Mouse (Mus musculus) limb, embryonic 14.5 days (tissue): ENCODE data around the gene Prdm11. TPM values are rescaled to one million over a fixed set of nuclear protein-coding genes. Genes with fewer than 3 reads are reported as not detected.

Experiments used
- ATAC-seq: fragments of 200-750 bp; cut with Nextera tagmentation; 2 replicates; pipeline ENCODE4 v1.8.0; 2017; ENCODE audit warnings: low read depth, moderate number of reproducible peaks, moderate TSS enrichment; ENCODE audit not compliant: low FRiP score
- DNase-seq: peaks from one replicate; pipeline ENCODE4 v3.0.0-alpha.2; 2015; ENCODE audit warnings: low spot score
- H3K27ac ChIP-seq: fragments of 300-500 bp; sonication (generic); replicated peaks from 2 replicates; pipeline ENCODE4 v1.5.1; 2014; ENCODE audit warnings: low read depth, mild to moderate bottlenecking, low read length, moderate library complexity, mixed read lengths
- H3K27me3 ChIP-seq: fragments of 300-500 bp; sonication (generic); 2 replicates; pipeline ENCODE4 v1.6.1; 2014; ENCODE audit warnings: low read length, mixed read lengths; ENCODE audit not compliant: control insufficient read depth, insufficient read depth
- H3K36me3 ChIP-seq: fragments of 300-500 bp; sonication (generic); 2 replicates; pipeline ENCODE4 v1.6.1; 2014; ENCODE audit warnings: mild to moderate bottlenecking, low read length, moderate library complexity, mixed read lengths; ENCODE audit not compliant: control insufficient read depth, insufficient read depth
- H3K4me1 ChIP-seq: fragments of 300-500 bp; sonication (generic); 2 replicates; pipeline ENCODE4 v1.6.1; 2014; ENCODE audit warnings: antibody characterized with exemption, low read length, mixed read lengths; ENCODE audit not compliant: control insufficient read depth, insufficient read depth
- H3K4me2 ChIP-seq: fragments of 300-500 bp; sonication (generic); replicated peaks from 2 replicates; pipeline ENCODE4 v1.6.1; 2014; ENCODE audit warnings: low read depth, mild to moderate bottlenecking, low read length, moderate library complexity; ENCODE audit not compliant: severe bottlenecking
- H3K4me3 ChIP-seq: fragments of 300-500 bp; sonication (generic); replicated peaks from 2 replicates; pipeline ENCODE4 v1.5.1; 2014; ENCODE audit warnings: low read length
- H3K9ac ChIP-seq: fragments of 300-500 bp; sonication (generic); 2 replicates; pipeline ENCODE4 v1.6.1; 2014; ENCODE audit warnings: mild to moderate bottlenecking, low read depth, low read length, moderate library complexity; ENCODE audit not compliant: severe bottlenecking
- H3K9me3 ChIP-seq: fragments of 300-500 bp; sonication (generic); 2 replicates; pipeline ENCODE4 v1.6.1; 2016; ENCODE audit warnings: low read length; ENCODE audit not compliant: control insufficient read depth
- POLR2A ChIP-seq: fragments of 200-500 bp; IDR thresholded peaks from 2 replicates; pipeline ENCODE4 v1.8.0; 2012; ENCODE audit warnings: inconsistent platforms, mild to moderate bottlenecking, moderate library complexity, borderline replicate concordance; ENCODE audit not compliant: insufficient read depth, insufficient read length; ENCODE audit errors: extremely low read depth
- WGBS: fragments of 180-500 bp; shearing (Covaris S2); extraction: QIAGEN DNeasy Blood & Tissue Kit; methylation state at CpG from one replicate; pipeline ENCODE4 v1.1.7; 2014; 5-methylcytosine and 5-hydroxymethylcytosine counted together
- polyA plus RNA-seq, 2 experiments: library from polyadenylated mRNA; depleted of rRNA in 1 of 2; stranded (reverse) in 1 of 2; unstranded in 1 of 2; fragments of >200 nt; fragmentation: Nextera tagmentation in 1 of 2; extraction: Ambion mirVana in 1 of 2; gene quantifications; 2 replicates each; pipeline versions ENCODE4 v1.2.1 to v1.2.3; 2012 to 2014

Gene Prdm11
- polyA plus RNA-seq, 2 experiments, result 6.5 to 24.4 TPM

- no peaks in the 10 kb centered on the region for H3K36me3 ChIP-seq
- H3K27me3 ChIP-seq, result no peaks in the 10 kb centered on the region
- H3K27ac ChIP-seq, result no peak overlapping the region
- H3K4me1 ChIP-seq, result peaks cover 8% of the 10 kb centered on the region
- no peak overlapping the region for H3K4me2 ChIP-seq
- ATAC-seq (no peak), DNase-seq (no peak)
- no peak overlapping the region for H3K9ac ChIP-seq
- H3K4me3 ChIP-seq, result no peak overlapping the region
- 53% methylated on average over 7 of the region's 7 CpGs for WGBS
- no peaks in the 10 kb centered on the region for H3K9me3 ChIP-seq
- no peak for TF ChIP-seq POLR2A
Measured at GRCm38 (mm10) chr2:92931061-92931460, 114.9 kb downstream of the Prdm11 start.

- Histone ChIP-seq H3K9ac (no peak overlapping the region), H3K9me3 (no peaks in the 10 kb centered on the region), H3K27me3 (no peaks in the 10 kb centered on the region), H3K4me2 (no peak overlapping the region), H3K4me1 (peaks cover 6% of the 10 kb centered on the region), H3K4me3 (no peak overlapping the region), H3K27ac (no peak overlapping the region), H3K36me3 (no peaks in the 10 kb centered on the region)
- WGBS, result 76% methylated on average over 5 of the region's 5 CpGs
- no peak for TF ChIP-seq POLR2A
- DNase-seq (no peak), ATAC-seq (no peak)
Measured at GRCm38 (mm10) chr2:92929696-92930095, 116.3 kb downstream of the Prdm11 start.

DNA sequence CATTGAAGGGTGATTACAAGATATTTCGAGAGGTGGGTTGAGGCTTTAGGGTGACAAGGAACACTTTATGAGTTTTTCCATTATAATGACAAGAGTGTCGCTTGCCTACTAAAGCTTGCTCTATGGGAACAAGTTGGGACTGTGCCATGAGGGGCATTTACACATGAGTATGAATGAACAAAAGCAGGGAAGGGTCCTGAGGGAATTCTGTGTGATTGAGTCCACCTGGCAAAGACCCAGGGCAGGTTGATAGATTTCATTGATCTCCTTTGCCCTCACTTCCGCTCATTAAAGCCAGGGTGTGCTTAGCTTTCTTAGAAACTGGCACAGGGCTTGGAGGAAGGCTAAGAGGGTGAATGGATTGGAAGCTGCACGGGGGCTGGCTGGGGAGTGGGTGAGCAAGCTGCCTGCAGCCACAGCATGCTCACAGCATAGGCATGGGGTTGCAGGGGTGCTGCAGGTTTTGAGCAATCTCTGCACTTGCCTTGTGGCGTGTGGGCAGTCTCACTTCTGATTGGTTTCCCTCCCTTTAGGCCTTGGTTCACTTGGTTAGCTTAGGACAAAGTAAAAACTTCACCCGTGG lies 121.2 kb downstream of the Prdm11 start:
- H3K4me1 ChIP-seq, result no peaks in the 10 kb centered on the region
- no peaks in the 10 kb centered on the region for H3K27me3 ChIP-seq
- no peak overlapping the region for H3K27ac ChIP-seq
- no peak for DNase-seq
- no peak overlapping the region for H3K4me3 ChIP-seq
- 64% methylated on average over 6 of the region's 6 CpGs for WGBS
- H3K9ac ChIP-seq, result no peak overlapping the region
- H3K9me3 ChIP-seq, result no peaks in the 10 kb centered on the region
- H3K36me3 ChIP-seq, result no peaks in the 10 kb centered on the region
- no peak for TF ChIP-seq POLR2A
- H3K4me2 ChIP-seq, result no peak overlapping the region
- no peak for ATAC-seq

DNA sequence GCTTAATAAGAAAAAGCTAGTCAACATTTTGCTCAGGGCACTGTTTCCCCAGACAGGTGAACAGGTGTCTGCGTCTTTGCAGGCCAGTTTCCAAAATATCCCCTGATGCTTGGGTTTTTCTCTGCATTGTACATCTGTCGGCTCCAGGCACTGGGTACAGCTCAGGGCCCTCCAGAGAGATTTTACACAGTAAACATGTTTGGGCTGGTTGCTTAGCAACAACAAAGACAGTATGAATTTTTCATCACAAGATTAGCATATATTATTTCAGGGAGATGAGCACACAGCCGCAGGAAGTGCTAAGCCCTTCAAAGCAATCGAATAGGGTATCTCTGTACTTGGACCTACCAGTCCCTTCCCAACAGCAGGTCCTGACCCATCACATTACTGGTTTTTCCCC lies 125.3 kb downstream of the Prdm11 start:
- peaks cover 14% of the 10 kb centered on the region for H3K4me1 ChIP-seq
- H3K27me3 ChIP-seq, result no peaks in the 10 kb centered on the region
- no peak for ATAC-seq
- no peak for DNase-seq
- H3K4me2 ChIP-seq, result no peak overlapping the region
- WGBS, result 77% methylated on average over 4 of the region's 4 CpGs
- H3K9me3 ChIP-seq, result no peaks in the 10 kb centered on the region
- no peaks in the 10 kb centered on the region for H3K36me3 ChIP-seq
- no peak for TF ChIP-seq POLR2A
- no peak overlapping the region for H3K4me3 ChIP-seq
- no peak overlapping the region for H3K9ac ChIP-seq
- H3K27ac ChIP-seq, result no peak overlapping the region

- H3K4me3 ChIP-seq, result no peak overlapping the region
- H3K4me1 ChIP-seq, result peaks cover 19% of the 10 kb centered on the region
- no peak overlapping the region for H3K9ac ChIP-seq
- ATAC-seq (peak; percentile 68), DNase-seq (peak; percentile 65)
- H3K36me3 ChIP-seq, result no peaks in the 10 kb centered on the region
- 0 out of 2 replicates have a peak overlapping the region, but pooled peaks have one; percentile 7 for H3K4me2 ChIP-seq
- H3K27me3 ChIP-seq, result peaks cover 22% of the 10 kb centered on the region; the same call in 1 of the 2 replicates
- no peak overlapping the region for H3K27ac ChIP-seq
- no peak for TF ChIP-seq POLR2A
- no peaks in the 10 kb centered on the region for H3K9me3 ChIP-seq
- WGBS, result 29% methylated on average over 7 of the region's 7 CpGs
Measured at GRCm38 (mm10) chr2:92917405-92918142, 128.4 kb downstream of the Prdm11 start.
